Mouse (Mus musculus) erythroblast, embryonic 14.5 days (primary cell): ENCODE results near the gene Pes1.

Experiments used
- GATA1 ChIP-seq: IDR thresholded peaks from 2 replicates; pipeline ENCODE4 v1.6.1; 2012; ENCODE audit warnings: low read length, inconsistent platforms, mixed read lengths
- TAL1 ChIP-seq: IDR thresholded peaks from 3 replicates; pipeline ENCODE4 v1.6.1; 2012; ENCODE audit warnings: low read length, inconsistent platforms, mixed read lengths

- no peak for TF ChIP-seq TAL1
- no peak for TF ChIP-seq GATA1
Measured at GRCm38 (mm10) chr11:3921281-3921850, 42.4 kb upstream of the Pes1 start.
